Mouse (Mus musculus) liver, embryonic 16.5 days (tissue): ENCODE results near the gene Nampt. TPM values are rescaled to one million over a fixed set of nuclear protein-coding genes. Genes with fewer than 3 reads are reported as not detected.
A peak's percentile ranks its signal among the peaks of the same experiment; 100 is the strongest.
"Not testable (repeated sequence)": the region's sequence is repeated elsewhere in the genome, so short reads cannot be mapped to it uniquely, and the experiment has no call there.

ENCODE experiments used
- ATAC-seq: fragments of 200-750 bp; cut with Nextera tagmentation; 2 replicates; pipeline ENCODE4 v1.8.0; 2017; ENCODE audit warnings: low read depth, mild to moderate bottlenecking, moderate number of reproducible peaks, moderate library complexity
- H3K27ac ChIP-seq: fragments of 300-500 bp; sonication (generic); 2 replicates; pipeline ENCODE4 v1.5.1; 2014; ENCODE audit warnings: mild to moderate bottlenecking, low read length
- H3K27me3 ChIP-seq: fragments of 300-500 bp; sonication (generic); 2 replicates; pipeline ENCODE4 v1.6.1; 2014; ENCODE audit warnings: low read depth, low read length, mixed read lengths; ENCODE audit not compliant: control insufficient read depth, insufficient read depth
- H3K36me3 ChIP-seq: fragments of 300-500 bp; sonication (generic); 2 replicates; pipeline ENCODE4 v1.6.1; 2014; ENCODE audit warnings: mild to moderate bottlenecking; ENCODE audit not compliant: control insufficient read depth, insufficient read depth
- H3K4me1 ChIP-seq: fragments of 300-500 bp; sonication (generic); 2 replicates; pipeline ENCODE4 v1.6.1; 2014; ENCODE audit warnings: low read depth, low read length, mixed read lengths; ENCODE audit not compliant: control insufficient read depth
- H3K4me2 ChIP-seq: fragments of 300-500 bp; sonication (generic); 2 replicates; pipeline ENCODE4 v1.6.1; 2014; ENCODE audit warnings: low read depth, low read length, mixed read lengths
- H3K4me3 ChIP-seq: fragments of 300-500 bp; sonication (generic); 2 replicates; pipeline ENCODE4 v1.5.1; 2014; ENCODE audit warnings: low read depth, mild to moderate bottlenecking, low read length
- H3K9ac ChIP-seq: fragments of 300-500 bp; sonication (generic); 2 replicates; pipeline ENCODE4 v1.6.1; 2014; ENCODE audit warnings: low read depth, low read length
- H3K9me3 ChIP-seq: fragments of 300-500 bp; sonication (generic); replicated peaks from 2 replicates; pipeline ENCODE4 v1.6.1; 2016; ENCODE audit warnings: low read length; ENCODE audit not compliant: control insufficient read depth
- WGBS: fragments of 180-500 bp; shearing (Covaris S2); extraction: QIAGEN DNeasy Blood & Tissue Kit; methylation state at CpG from one replicate; pipeline ENCODE4 v1.1.7; 2014; ENCODE audit not compliant: insufficient replicate concordance; 5-methylcytosine and 5-hydroxymethylcytosine counted together
- polyA plus RNA-seq: library from polyadenylated mRNA; unstranded; fragments of >200 nt; fragmentation: Nextera tagmentation; extraction: Ambion mirVana; gene quantifications from 2 replicates; pipeline ENCODE4 v1.2.1, GENCODE M21; 2015

The Nampt gene
- polyA plus RNA-seq, 1 experiment from 2014 or later: 11.3 TPM

- no peak overlapping the region for H3K27ac ChIP-seq
- H3K4me1 ChIP-seq: no peaks in the 10 kb centered on the region
- no peaks in the 10 kb centered on the region for H3K9me3 ChIP-seq
- no peak for ATAC-seq
- no peaks in the 10 kb centered on the region for H3K27me3 ChIP-seq
- no peak overlapping the region for H3K4me2 ChIP-seq
- 59% methylated on average over 2 of the region's 2 CpGs for WGBS
- H3K36me3 ChIP-seq: no peaks in the 10 kb centered on the region
- H3K4me3 ChIP-seq: no peak overlapping the region
- no peak overlapping the region for H3K9ac ChIP-seq
These were observed 67.0 kb downstream of the Nampt start for GRCm38 (mm10) chr12:32886353-32886752.

- Histone ChIP-seq H3K36me3 (no peaks in the 10 kb centered on the region), H3K9ac (no peak overlapping the region), H3K9me3 (no peaks in the 10 kb centered on the region), H3K4me2 (no peak overlapping the region), H3K4me3 (no peak overlapping the region), H3K27me3 (no peaks in the 10 kb centered on the region), H3K4me1 (no peaks in the 10 kb centered on the region), H3K27ac (no peak overlapping the region)
- ATAC-seq: no peak
- WGBS: 64% methylated on average over 3 of the region's 3 CpGs
These were observed 68.9 kb downstream of the Nampt start for GRCm38 (mm10) chr12:32888226-32888625.

DNA sequence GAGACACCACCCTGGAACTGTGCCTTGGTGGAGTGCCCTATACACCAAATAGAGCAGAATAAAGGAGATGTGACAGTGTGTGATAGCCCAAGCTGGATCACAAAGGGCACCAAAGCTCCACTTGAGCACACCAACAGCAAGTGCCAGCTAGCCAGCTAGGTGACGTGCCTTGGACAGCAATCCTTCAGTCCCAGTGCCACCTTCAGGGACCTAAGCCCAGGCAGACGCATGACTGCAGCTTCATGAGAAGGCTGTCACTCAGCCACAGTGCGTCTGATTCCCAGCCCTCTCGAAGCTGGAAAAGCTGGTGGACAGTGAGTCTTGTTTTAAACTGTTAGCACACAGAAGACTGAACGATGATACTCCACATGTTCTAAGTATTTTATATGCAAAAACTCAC lies 70.5 kb downstream of the Nampt start:
- 55% methylated on average over 5 of the region's 5 CpGs for WGBS
- H3K36me3 ChIP-seq: no peaks in the 10 kb centered on the region

GRCm38 (mm10) chr12:32890455-32890854 lies 71.1 kb downstream of the Nampt start:
- Histone ChIP-seq H3K9ac (no peak overlapping the region), H3K27me3 (no peaks in the 10 kb centered on the region), H3K4me1 (no peaks in the 10 kb centered on the region), H3K9me3 (no peaks in the 10 kb centered on the region), H3K36me3 (no peaks in the 10 kb centered on the region), H3K4me3 (no peak overlapping the region), H3K27ac (no peak overlapping the region), H3K4me2 (no peak overlapping the region)
- WGBS: 25% methylated on average over 4 of the region's 4 CpGs
- ATAC-seq: no peak

More for the DNA sequence above, 70.5 kb downstream of the Nampt start:
- Histone ChIP-seq H3K4me1 (no peaks in the 10 kb centered on the region), H3K9ac (no peak overlapping the region), H3K4me3 (no peak overlapping the region), H3K9me3 (no peaks in the 10 kb centered on the region), H3K27ac (no peak overlapping the region), H3K27me3 (no peaks in the 10 kb centered on the region), H3K4me2 (no peak overlapping the region)
- ATAC-seq: no peak

DNA sequence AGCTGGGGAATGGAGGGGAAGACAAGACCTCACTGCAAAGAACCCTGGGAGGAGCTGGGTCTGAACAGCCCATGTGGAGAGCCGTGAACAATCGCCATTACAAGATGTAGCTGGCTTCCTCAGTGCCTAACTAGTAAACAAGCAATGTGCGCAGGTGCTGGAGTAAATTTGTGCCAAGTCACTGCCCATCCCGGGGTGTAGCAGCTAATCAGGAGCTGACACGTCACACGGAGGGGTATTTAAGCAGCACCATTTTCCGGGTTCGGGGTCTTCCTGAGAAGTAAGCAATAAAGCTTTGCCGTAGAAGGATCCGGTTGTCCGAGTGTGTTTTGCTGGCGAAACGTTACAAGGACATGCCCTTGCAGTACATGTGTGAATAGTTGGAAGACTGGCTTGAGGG lies 71.9 kb downstream of the Nampt start:
- not testable (repeated sequence) for H3K4me2 ChIP-seq, H3K9ac ChIP-seq, ATAC-seq, H3K9me3 ChIP-seq, H3K4me3 ChIP-seq, H3K36me3 ChIP-seq, H3K27me3 ChIP-seq, H3K4me1 ChIP-seq, H3K27ac ChIP-seq
- WGBS: 75% methylated on average over 13 of the region's 13 CpGs

DNA sequence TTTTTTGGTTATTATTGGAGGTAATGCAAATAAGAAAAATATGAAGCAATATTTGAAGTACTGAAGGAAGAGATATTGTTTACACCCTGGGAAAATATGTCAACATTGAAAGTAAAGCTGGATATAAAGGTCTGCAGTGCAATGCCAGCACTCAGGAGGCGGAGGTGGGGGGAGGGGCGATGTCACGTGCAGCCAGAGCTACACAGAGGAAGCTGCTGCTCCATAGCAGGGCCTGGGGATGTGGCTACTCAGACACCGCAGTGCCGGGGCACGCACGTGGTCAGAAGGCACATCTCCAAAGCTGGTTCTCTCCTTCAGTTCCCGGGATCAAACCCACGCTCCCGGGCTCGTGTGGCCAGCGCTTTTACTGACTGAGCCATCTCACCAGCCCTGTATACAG lies 73.9 kb downstream of the Nampt start:
- Histone ChIP-seq H3K9me3 (no peaks in the 10 kb centered on the region), H3K36me3 (no peaks in the 10 kb centered on the region), H3K4me1 (no peaks in the 10 kb centered on the region), H3K4me2 (no peak overlapping the region), H3K27ac (no peak overlapping the region), H3K9ac (no peak overlapping the region), H3K4me3 (no peak overlapping the region), H3K27me3 (no peaks in the 10 kb centered on the region)
- peak; percentile 45; the same call in 1 of the 2 replicates for ATAC-seq
- WGBS: 29% methylated on average over 12 of the region's 12 CpGs

GRCm38 (mm10) chr12:32895806-32896205 lies 76.5 kb downstream of the Nampt start:
- H3K4me1 ChIP-seq: no peaks in the 10 kb centered on the region
- H3K4me2 ChIP-seq: no peak overlapping the region
- no peak overlapping the region for H3K4me3 ChIP-seq
- no peak overlapping the region for H3K9ac ChIP-seq
- no peaks in the 10 kb centered on the region for H3K9me3 ChIP-seq
- no peak overlapping the region for H3K27ac ChIP-seq
- no peak for ATAC-seq
- WGBS: 76% methylated on average over 1 of the region's 1 CpGs
- no peaks in the 10 kb centered on the region for H3K36me3 ChIP-seq
- H3K27me3 ChIP-seq: no peaks in the 10 kb centered on the region

DNA sequence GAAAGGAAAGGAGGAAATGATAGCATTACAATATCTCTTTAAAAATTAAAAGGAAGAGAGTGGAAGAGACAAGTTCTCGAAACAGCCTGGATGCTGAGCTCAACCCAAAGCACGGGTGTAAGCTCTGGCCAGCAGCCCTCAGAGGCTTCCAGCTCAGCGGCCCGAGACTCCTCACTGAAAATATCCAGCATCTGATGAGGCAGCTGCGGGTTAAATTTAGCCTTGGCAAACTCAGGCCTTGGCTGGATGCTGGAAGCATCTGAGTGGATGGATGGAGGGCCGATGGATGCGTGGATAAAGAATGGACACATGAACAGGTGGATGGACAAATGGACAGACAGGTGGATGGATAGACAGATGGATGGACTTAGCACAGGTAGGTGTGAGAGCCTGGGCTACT lies 77.2 kb downstream of the Nampt start:
- no peak overlapping the region for H3K27ac ChIP-seq
- H3K4me1 ChIP-seq: no peaks in the 10 kb centered on the region
- 59% methylated on average over 7 of the region's 7 CpGs for WGBS
- no peak for ATAC-seq
- H3K27me3 ChIP-seq: no peaks in the 10 kb centered on the region
- H3K9me3 ChIP-seq: no peaks in the 10 kb centered on the region
- H3K4me2 ChIP-seq: no peak overlapping the region
- H3K36me3 ChIP-seq: no peaks in the 10 kb centered on the region
- H3K9ac ChIP-seq: no peak overlapping the region
- H3K4me3 ChIP-seq: no peak overlapping the region

GRCm38 (mm10) chr12:32897199-32898120 lies 78.1 kb downstream of the Nampt start:
- H3K4me2 ChIP-seq: no peak overlapping the region
- no peaks in the 10 kb centered on the region for H3K36me3 ChIP-seq
- no peak; the same call in 1 of the 2 replicates for ATAC-seq
- 47% methylated on average over 13 of the region's 13 CpGs for WGBS
- H3K27ac ChIP-seq: no peak overlapping the region
- H3K9me3 ChIP-seq: no peaks in the 10 kb centered on the region
- H3K27me3 ChIP-seq: no peaks in the 10 kb centered on the region
- H3K9ac ChIP-seq: no peak overlapping the region
- H3K4me1 ChIP-seq: no peaks in the 10 kb centered on the region
- no peak overlapping the region for H3K4me3 ChIP-seq
